Comparison of ENCODE assay signal across 10 mouse cellular contexts in genomic region chr3:53376864-53377447, GRCm38 (mm10).
DNase-seq lines count a peak whose midpoint lies in the region; ATAC-seq and TF ChIP-seq lines count a peak whose summit lies in the region.
"Had no signal": no experiment of that assay in that cellular context is flagged by ENCODE, and none has a peak within 500 bp of the region (broad histone marks: within the 10 kb centered on the region; RNA-seq: fewer than 3 reads in every experiment).

No protein-coding gene starts in this region.

- no peak for ATAC-seq in lung, postnatal 0 days
- no peak for ATAC-seq in midbrain, postnatal 0 days (ENCODE audit: low FRiP score)
- ATAC-seq: hindbrain, postnatal 0 days had no signal

- no peak overlapping the region for H3K4me3 ChIP-seq in lung, postnatal 0 days (ENCODE audit: low read depth, low read length)
- H3K4me3 ChIP-seq in left cerebral cortex, adult 2 months = no peak overlapping the region
- H3K4me3 ChIP-seq in midbrain, postnatal 0 days (ENCODE audit: low read depth, low read length) = no peak overlapping the region
- H3K4me3 ChIP-seq in midbrain, embryonic 10.5 days = no peak overlapping the region
- H3K4me3 ChIP-seq: heart, embryonic 10.5 days had no signal

- H3K27ac ChIP-seq in lung, postnatal 0 days (ENCODE audit: low read length) = no peak overlapping the region
- H3K27ac ChIP-seq in left cerebral cortex, adult 2 months = no peak overlapping the region
- no peak overlapping the region for H3K27ac ChIP-seq in midbrain, postnatal 0 days (ENCODE audit: low read depth, low read length)
- no peak overlapping the region for H3K27ac ChIP-seq in midbrain, embryonic 10.5 days (replicated peaks)
- H3K27ac ChIP-seq: heart, embryonic 10.5 days; hindbrain, postnatal 0 days had no signal

- peak; percentile 30 for DNase-seq in lung, postnatal 10 days
- DNase-seq in lung, postnatal 0 days (ENCODE audit: low spot score) = no peak
- DNase-seq in frontal cortex, postnatal 10 days (ENCODE audit: low spot score in 2 of 2) = peak; percentile 11 to 36
- DNase-seq in left cerebral cortex, adult 2 months (ENCODE audit: extremely low spot score in 1 of 2, low spot score in 2 of 2) = peak; percentile 15 to 25
- DNase-seq in right cerebral cortex, postnatal 36 days (ENCODE audit: low spot score in 2 of 2) = peak; percentile 30 to 51
- no peak for DNase-seq in yolk sac, embryonic 10.5 days (ENCODE audit: low spot score)
- DNase-seq in midbrain, postnatal 0 days (ENCODE audit: low spot score) = no peak
- no peak for DNase-seq in midbrain, embryonic 10.5 days (ENCODE audit: low spot score)

- 60% methylated on average over 3 of the region's 3 CpGs for WGBS in lung, postnatal 0 days
- 87% methylated on average over 3 of the region's 3 CpGs for WGBS in midbrain, postnatal 0 days
- WGBS in midbrain, embryonic 10.5 days = 86% methylated on average over 3 of the region's 3 CpGs

- H3K4me2 ChIP-seq in lung, postnatal 0 days (replicated peaks; ENCODE audit: low read depth, low read length) = no peak overlapping the region
- no peak overlapping the region for H3K4me2 ChIP-seq in midbrain, postnatal 0 days (ENCODE audit: low read depth, low read length, poor library complexity, severe bottlenecking)

- TF ChIP-seq EP300 in lung, postnatal 0 days (IDR thresholded peaks at IDR 0.05) = no peak

- TF ChIP-seq CTCF in lung, postnatal 0 days (IDR thresholded peaks at IDR 0.05) = no peak
- no peak for TF ChIP-seq CTCF in left cerebral cortex, adult 2 months (IDR thresholded peaks at IDR 0.05)
- no peak for TF ChIP-seq CTCF in midbrain, postnatal 0 days (IDR thresholded peaks at IDR 0.05)

- H3K4me1 ChIP-seq in lung, postnatal 0 days (ENCODE audit: insufficient read depth, low read depth, low read length) = no peaks in the 10 kb centered on the region
- H3K4me1 ChIP-seq in midbrain, postnatal 0 days (ENCODE audit: insufficient read depth, low read length) = no peaks in the 10 kb centered on the region
- H3K4me1 ChIP-seq in midbrain, embryonic 10.5 days = no peaks in the 10 kb centered on the region

- H3K27me3 ChIP-seq in lung, postnatal 0 days (replicated peaks; ENCODE audit: insufficient read depth, low read length) = no peaks in the 10 kb centered on the region
- H3K27me3 ChIP-seq in midbrain, postnatal 0 days (ENCODE audit: insufficient read depth, low read length) = no peaks in the 10 kb centered on the region
- H3K27me3 ChIP-seq in midbrain, embryonic 10.5 days (ENCODE audit: low read depth, poor library complexity, severe bottlenecking) = no peaks in the 10 kb centered on the region

- intact Hi-C loops in left cerebral cortex, adult 2 months (cut with DNase I) = loop anchor here (2.0 to 5.0 kb wide), 3 partner anchors 65 to 336 kb away; partner anchors contain the start of gene Lhfp

- H3K9ac ChIP-seq in lung, postnatal 0 days (replicated peaks; ENCODE audit: low read depth) = no peak overlapping the region
- H3K9ac ChIP-seq in midbrain, postnatal 0 days (replicated peaks; ENCODE audit: low read length, poor library complexity, severe bottlenecking) = no peak overlapping the region

- H3K9me3 ChIP-seq in lung, postnatal 0 days (ENCODE audit: low read length) = no peaks in the 10 kb centered on the region
- no peaks in the 10 kb centered on the region for H3K9me3 ChIP-seq in midbrain, postnatal 0 days (ENCODE audit: low read length)
- H3K9me3 ChIP-seq in midbrain, embryonic 10.5 days (replicated peaks) = no peaks in the 10 kb centered on the region
- H3K9me3 ChIP-seq: heart, embryonic 10.5 days had no signal

- no peaks in the 10 kb centered on the region for H3K36me3 ChIP-seq in lung, postnatal 0 days (ENCODE audit: insufficient read depth, low read length)
- no peaks in the 10 kb centered on the region for H3K36me3 ChIP-seq in midbrain, postnatal 0 days (ENCODE audit: insufficient read depth, low read length)
- H3K36me3 ChIP-seq in midbrain, embryonic 10.5 days = no peaks in the 10 kb centered on the region
- H3K36me3 ChIP-seq: heart, embryonic 10.5 days had no signal

Comparison
In these comparisons a context has a peak if more than half of its experiments do, and no peak if none do; other contexts are left out.
1. DNase-seq: peak in lung, postnatal 10 days (single experiment), frontal cortex, postnatal 10 days (2 of 2), left cerebral cortex, adult 2 months (2 of 2) and right cerebral cortex, postnatal 36 days (2 of 2); none in lung, postnatal 0 days (single experiment), yolk sac, embryonic 10.5 days (single experiment), midbrain, postnatal 0 days (single experiment) and midbrain, embryonic 10.5 days (single experiment).